Mouse (Mus musculus) ovary, postnatal 10 days (tissue): ENCODE measurements around the gene Notch3.
A peak's percentile ranks its signal among the peaks of the same experiment; 100 is the strongest.
"Not testable (repeated sequence)": the region's sequence is repeated elsewhere in the genome, so short reads cannot be mapped to it uniquely, and the experiment has no call there.

Experiments used
- DNase-seq: peaks from one replicate; pipeline ENCODE4 v3.0.0; 2022; ENCODE audit warnings: low spot score

Gene Notch3

DNA sequence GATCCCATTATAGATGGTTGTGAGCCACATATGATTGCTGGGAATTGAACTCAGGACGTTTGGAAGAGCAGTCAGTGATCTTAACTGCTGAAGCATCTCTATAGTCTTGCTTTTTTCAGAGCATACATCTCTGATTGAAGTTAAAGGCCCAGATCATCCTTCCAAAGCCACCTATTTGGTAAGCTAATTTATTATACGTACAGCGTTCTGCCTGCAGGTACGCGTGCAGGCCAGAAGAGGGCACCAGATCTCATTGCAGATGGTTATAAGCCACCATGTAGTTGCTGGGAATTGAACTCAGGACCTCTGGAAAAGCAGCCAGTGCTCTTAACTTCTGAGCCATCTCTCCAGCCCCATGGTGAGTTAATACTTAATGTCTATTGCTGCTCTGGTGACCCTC, 73.8 kb downstream of the Notch3 start:
- DNase-seq = no peak

GRCm38 (mm10) chr17:32092241-32092619, 74.4 kb downstream of the Notch3 start:
- no peak for DNase-seq

- not testable (repeated sequence) for DNase-seq
Observed at GRCm38 (mm10) chr17:32091364-32092240, 75.0 kb downstream of the Notch3 start.

GRCm38 (mm10) chr17:32091032-32091363, 75.7 kb downstream of the Notch3 start:
- no peak for DNase-seq

- no peak for DNase-seq
Observed at GRCm38 (mm10) chr17:32087069-32087468, 79.6 kb downstream of the Notch3 start.

DNA sequence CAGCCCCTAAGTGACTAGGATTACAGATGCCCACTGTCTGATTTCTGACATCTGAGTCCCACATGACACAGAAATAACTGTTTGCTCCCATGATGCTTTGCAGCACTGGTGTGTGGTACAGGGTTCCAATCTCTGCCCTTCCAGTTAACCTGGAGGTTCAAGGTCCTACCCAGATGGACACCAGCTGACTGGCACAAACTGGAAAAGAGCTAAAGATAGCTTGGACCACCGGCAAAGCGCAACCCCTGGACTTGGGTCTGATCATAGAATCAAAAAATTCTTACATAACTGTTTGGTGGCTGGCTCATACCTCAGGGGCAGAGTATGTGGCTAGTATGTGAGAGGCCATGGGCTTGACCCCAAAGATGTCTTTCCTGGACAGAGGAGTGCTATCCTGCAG, 83.3 kb downstream of the Notch3 start:
- DNase-seq = no peak

DNA sequence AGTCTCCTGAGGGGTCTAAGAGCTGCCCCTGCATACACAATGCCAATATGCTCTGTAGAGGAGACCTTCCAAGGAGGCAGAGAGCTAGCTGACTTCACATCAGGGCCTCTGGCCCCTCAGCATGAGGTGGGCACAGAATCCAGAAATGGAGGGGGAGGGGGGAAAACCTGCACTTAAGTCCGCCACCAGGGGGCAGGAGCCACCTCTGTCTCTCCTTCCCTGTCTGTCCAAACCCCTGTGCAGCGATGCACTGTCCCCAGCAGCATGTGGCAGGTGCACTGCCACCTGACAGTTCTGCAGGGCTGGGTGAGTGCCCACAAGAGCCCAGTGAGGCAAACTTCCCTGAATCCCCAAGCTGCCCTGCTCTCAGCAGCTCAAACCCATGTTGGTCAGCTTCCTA, 91.5 kb downstream of the Notch3 start:
- no peak for DNase-seq

DNA sequence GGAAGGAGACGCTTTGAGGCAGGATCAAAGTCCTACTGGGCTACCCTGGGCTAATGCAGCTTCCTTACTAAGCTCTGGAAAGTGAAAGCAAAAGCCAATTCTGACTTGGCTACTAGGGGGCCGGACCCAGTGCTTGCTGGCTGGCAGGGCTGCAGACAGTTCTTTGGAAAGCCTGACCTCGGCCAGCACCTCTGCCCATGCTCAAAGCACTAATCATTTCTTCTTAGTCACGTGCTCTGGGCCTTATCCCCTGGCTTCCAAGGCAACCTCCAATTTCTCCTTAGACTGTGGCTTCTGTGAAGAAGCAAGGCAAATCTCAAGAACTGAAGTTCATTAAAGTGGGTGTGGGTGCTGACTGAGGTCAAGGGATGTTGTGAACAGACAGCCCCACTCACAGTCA, 92.0 kb downstream of the Notch3 start:
- no peak for DNase-seq

- DNase-seq = peak; percentile 65
Observed at GRCm38 (mm10) chr17:32073359-32073758, 93.3 kb downstream of the Notch3 start.
